9 mouse cellular contexts compared by ENCODE assay signal in the genomic region with DNA sequence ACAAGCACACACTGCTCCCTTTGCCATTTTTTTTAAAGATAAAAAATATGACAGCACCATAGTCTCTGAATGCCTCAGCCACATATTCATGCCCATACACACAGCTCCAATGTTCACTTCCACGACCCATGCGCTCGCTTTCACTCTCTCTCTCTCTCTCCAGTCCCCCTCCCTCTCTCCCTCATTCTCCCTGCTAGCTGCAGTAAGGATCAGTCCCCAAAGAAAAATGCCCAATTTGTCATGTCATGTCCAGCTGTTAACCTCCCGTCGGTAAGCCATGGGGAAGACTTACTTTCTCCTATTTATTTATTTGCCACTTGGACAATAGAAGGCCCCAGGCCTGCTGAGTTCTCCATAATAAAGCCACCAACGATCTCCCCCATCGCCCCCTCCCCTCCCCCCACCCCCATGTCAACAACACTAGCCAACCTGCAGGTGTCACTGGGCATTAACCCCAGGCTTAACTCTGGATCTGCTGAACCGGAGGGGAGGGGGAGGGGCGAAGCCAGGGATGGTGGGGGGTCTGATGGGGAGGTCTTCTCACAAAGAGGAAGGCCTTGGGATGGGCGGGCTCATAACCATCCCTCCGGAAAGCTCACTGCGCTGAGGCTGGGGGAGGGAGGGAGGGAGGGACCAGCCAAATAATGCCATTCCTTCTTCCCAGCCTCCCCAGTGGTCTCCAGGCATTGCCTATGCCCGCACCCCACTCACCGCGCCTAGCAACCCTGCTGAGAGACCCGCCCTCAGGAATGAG.
DNase-seq lines count a peak whose midpoint lies in the region; ATAC-seq and TF ChIP-seq lines count a peak whose summit lies in the region.
"Had no signal": no experiment of that assay in that cellular context is flagged by ENCODE, and none has a peak within 500 bp of the region (broad histone marks: within the 10 kb centered on the region; RNA-seq: fewer than 3 reads in every experiment).

No protein-coding gene starts in this region.

- no peaks in the 10 kb centered on the region for H3K9me3 ChIP-seq in forebrain, embryonic 11.5 days (ENCODE audit: control insufficient read depth, low read length)
- H3K9me3 ChIP-seq in limb, embryonic 14.5 days (ENCODE audit: control insufficient read depth, low read length), result no peaks in the 10 kb centered on the region
- H3K9me3 ChIP-seq in stomach, embryonic 16.5 days (replicated peaks; ENCODE audit: control insufficient read depth, low read length), result no peaks in the 10 kb centered on the region
- H3K9me3 ChIP-seq: liver, embryonic 13.5 days had no signal

- H3K27ac ChIP-seq in forebrain, embryonic 11.5 days (ENCODE audit: low read depth, low read length), result no peak overlapping the region; the same call in 1 of the 2 replicates
- H3K27ac ChIP-seq in limb, embryonic 14.5 days (replicated peaks; ENCODE audit: low read depth, low read length), result no peak overlapping the region
- no peak overlapping the region for H3K27ac ChIP-seq in stomach, embryonic 16.5 days (ENCODE audit: low read length)
- H3K27ac ChIP-seq: liver, embryonic 13.5 days had no signal

- peak; percentile 26 for DNase-seq in right cerebral cortex, postnatal 14 days
- no peak for DNase-seq in right cerebral cortex, adult 2 months (ENCODE audit: low spot score in 2 of 2)
- peak; percentile 88 for DNase-seq in forebrain, embryonic 11.5 days (ENCODE audit: low spot score)
- no peak for DNase-seq in limb, embryonic 14.5 days (ENCODE audit: low spot score)
- no peak for DNase-seq in cerebellum, postnatal 36 days
- no peak for DNase-seq in right cerebral cortex, postnatal 36 days (ENCODE audit: low spot score in 2 of 2)
- DNase-seq: liver, embryonic 13.5 days had no signal

- no peaks in the 10 kb centered on the region for H3K36me3 ChIP-seq in forebrain, embryonic 11.5 days (ENCODE audit: control insufficient read depth, insufficient read depth, low read length)
- no peaks in the 10 kb centered on the region for H3K36me3 ChIP-seq in limb, embryonic 14.5 days (ENCODE audit: control insufficient read depth, insufficient read depth, low read length)
- H3K36me3 ChIP-seq in stomach, embryonic 16.5 days (ENCODE audit: control insufficient read depth, insufficient read depth, low read length), result no peaks in the 10 kb centered on the region
- H3K36me3 ChIP-seq: liver, embryonic 13.5 days had no signal

- under 1% methylated on average over 16 of the region's 16 CpGs for WGBS in forebrain, embryonic 11.5 days
- 8% methylated on average over 13 of the region's 16 CpGs for WGBS in limb, embryonic 14.5 days
- WGBS in stomach, embryonic 16.5 days, result 12% methylated on average over 16 of the region's 16 CpGs

- H3K4me3 ChIP-seq in forebrain, embryonic 11.5 days (ENCODE audit: low read depth, low read length), result peak overlapping the region; percentile 8; the same call in 1 of the 2 replicates
- H3K4me3 ChIP-seq in limb, embryonic 14.5 days (replicated peaks; ENCODE audit: low read length), result peak overlapping the region; percentile 5; the same call in 1 of the 2 replicates
- H3K4me3 ChIP-seq in stomach, embryonic 16.5 days (replicated peaks; ENCODE audit: low read length), result 0 out of 2 replicates have a peak overlapping the region, but pooled peaks have one; percentile 10
- H3K4me3 ChIP-seq: liver, embryonic 13.5 days had no signal

- H3K4me1 ChIP-seq in forebrain, embryonic 11.5 days (replicated peaks; ENCODE audit: control insufficient read depth, insufficient read depth, low read length), result peaks cover 14% of the 10 kb centered on the region
- peaks cover 48% of the 10 kb centered on the region for H3K4me1 ChIP-seq in limb, embryonic 14.5 days (ENCODE audit: control insufficient read depth, insufficient read depth, low read length)
- H3K4me1 ChIP-seq in stomach, embryonic 16.5 days (ENCODE audit: control insufficient read depth, insufficient read depth, low read length), result peaks cover 17% of the 10 kb centered on the region

- peak overlapping the region; percentile 3; the same call in 1 of the 2 replicates for H3K9ac ChIP-seq in forebrain, embryonic 11.5 days (ENCODE audit: low read length)
- peak overlapping the region; percentile 31; the same call in 1 of the 2 replicates for H3K9ac ChIP-seq in limb, embryonic 14.5 days (ENCODE audit: low read depth, low read length, severe bottlenecking)
- H3K9ac ChIP-seq in stomach, embryonic 16.5 days (ENCODE audit: low read length), result 0 out of 2 replicates have a peak overlapping the region, but pooled peaks have one; percentile 37
- H3K9ac ChIP-seq: liver, embryonic 13.5 days had no signal

- ATAC-seq in forebrain, embryonic 11.5 days (replicated peaks; ENCODE audit: low FRiP score), result peak; percentile 87
- ATAC-seq in limb, embryonic 14.5 days (ENCODE audit: low FRiP score, low read depth), result peak; percentile 50; the same call in 1 of the 2 replicates
- 0 out of 2 replicates have a peak, but pooled peaks have one; percentile 43 for ATAC-seq in stomach, embryonic 16.5 days (ENCODE audit: insufficient read depth, low FRiP score)
- no peak for ATAC-seq in activated CD4-positive, CD25-positive, alpha-beta regulatory T cell, adult 4 months

- no peak for TF ChIP-seq POLR2A in limb, embryonic 14.5 days (IDR thresholded peaks at IDR 0.05; ENCODE audit: borderline replicate concordance, extremely low read depth, insufficient read depth, insufficient read length)

- H3K4me2 ChIP-seq in forebrain, embryonic 11.5 days (ENCODE audit: low read depth, low read length, severe bottlenecking), result peak overlapping the region; percentile 35
- peak overlapping the region; percentile 35; the same call in 1 of the 2 replicates for H3K4me2 ChIP-seq in limb, embryonic 14.5 days (replicated peaks; ENCODE audit: low read depth, low read length, severe bottlenecking)
- peak overlapping the region; percentile 36 for H3K4me2 ChIP-seq in stomach, embryonic 16.5 days (ENCODE audit: low read depth, low read length)
- H3K4me2 ChIP-seq: liver, embryonic 13.5 days had no signal

- peaks cover 39% of the 10 kb centered on the region for H3K27me3 ChIP-seq in forebrain, embryonic 11.5 days (ENCODE audit: control insufficient read depth, insufficient read depth, low read length)
- H3K27me3 ChIP-seq in limb, embryonic 14.5 days (ENCODE audit: control insufficient read depth, insufficient read depth, low read length), result no peaks in the 10 kb centered on the region
- H3K27me3 ChIP-seq in stomach, embryonic 16.5 days (ENCODE audit: control insufficient read depth, insufficient read depth, low read length), result no peaks in the 10 kb centered on the region
- H3K27me3 ChIP-seq: liver, embryonic 13.5 days had no signal

Comparison
In these comparisons a context has a peak if more than half of its experiments do, and no peak if none do; other contexts are left out.
1. DNase-seq: peak in right cerebral cortex, postnatal 14 days (single experiment) and forebrain, embryonic 11.5 days (single experiment); none in right cerebral cortex, adult 2 months (0 of 2), limb, embryonic 14.5 days (single experiment), cerebellum, postnatal 36 days (0 of 2) and right cerebral cortex, postnatal 36 days (0 of 2).
2. Peak in every context shown above with its lines, with median percentiles within 50 percentile points of each other: H3K4me2 ChIP-seq, H3K4me3 ChIP-seq and H3K9ac ChIP-seq.